Mouse (Mus musculus) hindbrain, postnatal 0 days (tissue): ENCODE measurements around the gene Mroh3. TPM values are rescaled to one million over a fixed set of nuclear protein-coding genes. Genes with fewer than 3 reads are reported as not detected.

Experiments
- ATAC-seq: fragments of 200-750 bp; cut with Nextera tagmentation; 2 replicates; pipeline ENCODE4 v1.8.0; 2017; ENCODE audit warnings: mild to moderate bottlenecking, moderate TSS enrichment, moderate library complexity
- DNase-seq: peaks from one replicate; pipeline ENCODE4 v3.0.0-alpha.2; 2015; ENCODE audit warnings: low spot score
- H3K27ac ChIP-seq: fragments of 300-500 bp; sonication (generic); 2 replicates; pipeline ENCODE4 v1.5.1; 2014; ENCODE audit warnings: mild to moderate bottlenecking
- H3K27me3 ChIP-seq: fragments of 300-500 bp; sonication (generic); 2 replicates; pipeline ENCODE4 v1.6.1; 2014; ENCODE audit warnings: low read length, mixed read lengths; ENCODE audit not compliant: insufficient read depth
- H3K36me3 ChIP-seq: fragments of 300-500 bp; sonication (generic); 2 replicates; pipeline ENCODE4 v1.6.1; 2014; ENCODE audit warnings: low read length, mixed read lengths; ENCODE audit not compliant: insufficient read depth
- H3K4me1 ChIP-seq: fragments of 300-500 bp; sonication (generic); 2 replicates; pipeline ENCODE4 v1.6.1; 2014; ENCODE audit warnings: antibody characterized with exemption, low read length, mixed read lengths; ENCODE audit not compliant: insufficient read depth
- H3K4me2 ChIP-seq: fragments of 300-500 bp; sonication (generic); 2 replicates; pipeline ENCODE4 v1.6.1; 2014; ENCODE audit warnings: low read depth, mild to moderate bottlenecking, low read length, moderate library complexity, mixed read lengths
- H3K4me3 ChIP-seq: fragments of 300-500 bp; sonication (generic); 2 replicates; pipeline ENCODE4 v1.5.1; 2014; ENCODE audit warnings: low read length
- H3K9ac ChIP-seq: fragments of 300-500 bp; sonication (generic); replicated peaks from 2 replicates; pipeline ENCODE4 v1.6.1; 2014; ENCODE audit warnings: mild to moderate bottlenecking, low read length, moderate library complexity, mixed read lengths
- H3K9me3 ChIP-seq: fragments of 300-500 bp; sonication (generic); 2 replicates; pipeline ENCODE4 v1.6.1; 2016; ENCODE audit warnings: low read length, mixed read lengths
- CTCF ChIP-seq: IDR thresholded peaks from 2 replicates; pipeline ENCODE4 v1.5.1; 2016; ENCODE audit warnings: antibody characterized with exemption, control low read depth, low read depth
- WGBS: fragments of 180-500 bp; shearing (Covaris S2); extraction: QIAGEN DNeasy Blood & Tissue Kit; methylation state at CpG from one replicate; pipeline ENCODE4 v1.1.7; 2014; 5-methylcytosine and 5-hydroxymethylcytosine counted together
- polyA plus RNA-seq: library from polyadenylated mRNA; unstranded; fragments of >200 nt; fragmentation: Nextera tagmentation; extraction: Ambion mirVana; gene quantifications from 2 replicates; pipeline ENCODE4 v1.2.1, GENCODE M21; 2015
- total RNA-seq: library from RNA; depleted of rRNA; stranded (reverse); fragments of >200 nt; gene quantifications from 2 replicates; pipeline ENCODE4 v1.2.3, GENCODE M21; 2014

Mroh3 gene
- total and polyA plus RNA-seq, 2 experiments from 2014 or later, result 0.23 to 0.84 TPM

DNA sequence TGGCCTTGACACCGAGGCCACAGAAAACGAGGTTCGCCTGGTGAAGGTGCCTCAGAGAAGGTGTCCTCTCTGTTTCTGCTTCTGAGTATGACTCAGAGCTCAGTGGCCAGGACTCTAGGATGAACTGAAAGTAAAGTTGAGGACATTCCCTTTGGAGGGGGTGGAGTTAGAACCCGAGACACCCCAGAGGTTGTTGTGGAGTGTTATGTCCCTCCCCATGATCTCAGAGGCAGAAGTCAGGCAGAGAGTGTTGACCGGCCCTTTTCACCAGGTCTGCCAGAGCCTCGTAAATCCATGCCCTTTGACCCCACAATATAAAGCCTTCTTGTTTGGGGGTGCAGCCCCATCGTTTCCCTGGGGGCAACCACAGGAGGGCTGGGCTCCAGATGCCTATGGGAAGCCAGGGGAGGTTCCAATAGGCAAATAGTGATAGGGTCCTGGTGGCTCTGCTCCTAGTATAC, 75.5 kb downstream of the Mroh3 start:
- H3K4me2 ChIP-seq, result peak overlapping the region; percentile 41
- TF ChIP-seq CTCF, result no peak
- peaks cover 78% of the 10 kb centered on the region for H3K4me1 ChIP-seq
- H3K27me3 ChIP-seq, result no peaks in the 10 kb centered on the region
- peak overlapping the region; percentile 48 for H3K27ac ChIP-seq
- DNase-seq, result no peak
- no peak overlapping the region; the same call in 1 of the 2 replicates for H3K4me3 ChIP-seq
- no peaks in the 10 kb centered on the region for H3K36me3 ChIP-seq
- ATAC-seq, result no peak
- WGBS, result 32% methylated on average over 7 of the region's 7 CpGs
- H3K9me3 ChIP-seq, result no peaks in the 10 kb centered on the region
- H3K9ac ChIP-seq, result 0 out of 2 replicates have a peak overlapping the region, but pooled peaks have one; percentile 4

GRCm38 (mm10) chr1:136136547-136136946, 76.1 kb downstream of the Mroh3 start:
- DNase-seq (no peak), ATAC-seq (no peak)
- H3K4me2 ChIP-seq, result peak overlapping the region; percentile 41; the same call in 1 of the 2 replicates
- 0 out of 2 replicates have a peak overlapping the region, but pooled peaks have one; percentile 4 for H3K9ac ChIP-seq
- H3K4me3 ChIP-seq, result no peak overlapping the region
- no peaks in the 10 kb centered on the region for H3K27me3 ChIP-seq
- no peaks in the 10 kb centered on the region for H3K36me3 ChIP-seq
- WGBS, result 45% methylated on average over 4 of the region's 4 CpGs
- H3K4me1 ChIP-seq, result peaks cover 73% of the 10 kb centered on the region
- no peak for TF ChIP-seq CTCF
- 0 out of 2 replicates have a peak overlapping the region, but pooled peaks have one; percentile 8 for H3K27ac ChIP-seq
- no peaks in the 10 kb centered on the region for H3K9me3 ChIP-seq

- Histone ChIP-seq H3K4me3 (no peak overlapping the region), H3K4me2 (peak overlapping the region; percentile 74), H3K36me3 (no peaks in the 10 kb centered on the region), H3K27ac (0 out of 2 replicates have a peak overlapping the region, but pooled peaks have one; percentile 8), H3K9me3 (no peaks in the 10 kb centered on the region), H3K9ac (0 out of 2 replicates have a peak overlapping the region, but pooled peaks have one; percentile 2), H3K27me3 (no peaks in the 10 kb centered on the region), H3K4me1 (peaks cover 67% of the 10 kb centered on the region)
- ATAC-seq (no peak), DNase-seq (no peak)
- WGBS, result 66% methylated on average over 6 of the region's 6 CpGs
- no peak for TF ChIP-seq CTCF
Observed at GRCm38 (mm10) chr1:136135777-136136444, 76.7 kb downstream of the Mroh3 start.

GRCm38 (mm10) chr1:136135046-136135445, 77.6 kb downstream of the Mroh3 start:
- Histone ChIP-seq H3K4me2 (peak overlapping the region; percentile 74), H3K4me3 (no peak overlapping the region), H3K9me3 (no peaks in the 10 kb centered on the region), H3K27ac (no peak overlapping the region), H3K36me3 (no peaks in the 10 kb centered on the region), H3K27me3 (no peaks in the 10 kb centered on the region), H3K4me1 (peaks cover 68% of the 10 kb centered on the region), H3K9ac (no peak overlapping the region)
- 52% methylated on average over 1 of the region's 1 CpGs for WGBS
- DNase-seq (no peak), ATAC-seq (no peak)
- no peak for TF ChIP-seq CTCF

DNA sequence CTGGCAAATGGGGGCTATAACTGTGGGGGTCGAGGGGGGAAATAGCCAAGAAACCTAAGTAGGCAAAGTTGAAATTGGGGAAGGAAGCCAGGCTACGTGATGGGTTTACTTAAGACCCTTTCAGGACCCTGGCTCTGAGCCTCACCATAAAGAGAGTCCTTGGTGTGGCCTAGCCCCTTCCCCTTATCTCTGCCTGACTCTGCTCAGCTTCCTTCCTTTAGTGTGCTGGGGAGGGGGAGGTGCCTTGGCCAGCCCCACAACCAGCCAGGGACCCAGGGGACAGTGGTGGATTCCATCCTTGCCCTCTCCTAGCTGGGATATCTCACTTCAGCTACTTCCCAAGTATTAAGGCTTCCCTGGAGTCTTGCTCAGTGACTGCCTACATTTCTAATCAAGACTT, 78.1 kb downstream of the Mroh3 start:
- no peak for TF ChIP-seq CTCF
- ATAC-seq (no peak), DNase-seq (no peak)
- Histone ChIP-seq H3K9ac (peak overlapping the region; percentile 88; the same call in 1 of the 2 replicates), H3K27ac (peak overlapping the region; percentile 96; the same call in 1 of the 2 replicates), H3K4me2 (peak overlapping the region; percentile 74), H3K27me3 (no peaks in the 10 kb centered on the region), H3K36me3 (no peaks in the 10 kb centered on the region), H3K4me1 (peaks cover 69% of the 10 kb centered on the region), H3K4me3 (no peak overlapping the region), H3K9me3 (no peaks in the 10 kb centered on the region)
- WGBS, result 52% methylated on average over 2 of the region's 2 CpGs

GRCm38 (mm10) chr1:136133570-136134240, 78.9 kb downstream of the Mroh3 start:
- Histone ChIP-seq H3K4me1 (peaks cover 67% of the 10 kb centered on the region), H3K27ac (peak overlapping the region; percentile 96), H3K27me3 (no peaks in the 10 kb centered on the region), H3K9ac (peak overlapping the region; percentile 88), H3K4me3 (peak overlapping the region; percentile 77), H3K36me3 (no peaks in the 10 kb centered on the region), H3K4me2 (peak overlapping the region; percentile 74), H3K9me3 (no peaks in the 10 kb centered on the region)
- DNase-seq, result peak; percentile 70
- 22% methylated on average over 13 of the region's 13 CpGs for WGBS
- no peak for ATAC-seq
- TF ChIP-seq CTCF, result no peak
